Comparison of ENCODE assay signal across 19 mouse cellular contexts in genomic region chr16:18631141-18631540, GRCm38 (mm10). TPM values are rescaled to one million over a fixed set of nuclear protein-coding genes. Genes with fewer than 3 reads are reported as not detected.
"Had no signal": no experiment of that assay in that cellular context is flagged by ENCODE, and none has a peak within 500 bp of the region (broad histone marks: within the 10 kb centered on the region; RNA-seq: fewer than 3 reads in every experiment).

No protein-coding gene starts in this region.

- H3K9me3 ChIP-seq: kidney, embryonic 15.5 days; liver, embryonic 13.5 days; midbrain, embryonic 12.5 days; midbrain, embryonic 15.5 days; neural tube, embryonic 13.5 days had no signal

- ATAC-seq: intestine, postnatal 0 days; midbrain, embryonic 15.5 days had no signal

- H3K4me3 ChIP-seq: liver, embryonic 13.5 days; midbrain, embryonic 12.5 days had no signal

- H3K36me3 ChIP-seq: kidney, embryonic 15.5 days; liver, embryonic 13.5 days; midbrain, embryonic 12.5 days; midbrain, embryonic 15.5 days; neural tube, embryonic 13.5 days had no signal

- H3K4me2 ChIP-seq: kidney, embryonic 15.5 days; liver, embryonic 13.5 days had no signal

- H3K27ac ChIP-seq: kidney, embryonic 15.5 days; liver, embryonic 13.5 days; midbrain, embryonic 12.5 days had no signal

- H3K9ac ChIP-seq: kidney, embryonic 15.5 days; liver, embryonic 13.5 days had no signal

- DNase-seq: kidney, adult 2 months; kidney, postnatal 14 days; kidney, postnatal 4 days; liver, embryonic 13.5 days; lung, adult 2 months; lung, postnatal 14 days; retina, postnatal 1 day; right cerebral cortex, postnatal 25 days; thymus, postnatal 36 days had no signal

RNA-seq across cellular contexts. Expression of gene Gm49601, which starts 4.9 kb away (rescaled TPM):
- total RNA-seq: liver, adult 2 months; megakaryocyte-erythroid progenitor cell, adult 5-6 weeks had no signal
- polyA plus RNA-seq: liver, adult 2 months had no signal

RNA-seq across cellular contexts. Expression of gene Gp1bb, which starts 8.9 kb away (rescaled TPM):
- total RNA-seq: liver, adult 2 months; monocyte, adult 5-6 weeks had no signal
- polyA plus RNA-seq: liver, adult 2 months had no signal

RNA-seq across cellular contexts. Expression of gene Tbx1, which starts 40.7 kb away (rescaled TPM):
- total RNA-seq: liver, adult 2 months; megakaryocyte progenitor cell, adult 5-6 weeks; megakaryocyte-erythroid progenitor cell, adult 5-6 weeks; monocyte, adult 5-6 weeks; neutrophil, adult 5-6 weeks had no signal
